Mouse (Mus musculus): ENCODE measurements at regions not wholly inside any gene's neighbourhood (a gene's known extent, or its start where the extent isn't known, plus 50 kb on each side); places are given as distances from the start of the nearest gene placed in this dataset.
"Not testable (repeated sequence)": the region's sequence is repeated elsewhere in the genome, so short reads cannot be mapped to it uniquely, and the experiment has no call there.

DNA sequence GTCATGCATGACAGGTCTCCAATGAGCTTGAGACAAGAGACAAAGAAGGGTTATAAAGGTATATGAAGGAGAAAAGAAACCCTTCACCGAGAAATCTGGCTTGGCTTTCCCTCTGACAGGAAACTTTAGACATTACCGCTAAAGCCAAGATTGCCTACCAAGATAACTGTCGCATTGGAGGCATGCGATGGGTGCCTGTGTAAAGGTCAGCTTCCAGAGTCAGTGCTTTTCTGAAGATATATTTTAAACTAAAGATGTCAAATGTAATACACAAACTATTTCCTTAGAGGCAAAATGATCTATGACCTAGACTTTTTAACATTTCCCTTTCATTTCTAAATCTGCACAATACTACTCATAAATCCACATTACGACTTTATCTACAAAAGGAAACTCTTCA, 135.6 kb downstream of the Akr1d1 start:
- 70% methylated on average over 5 of the region's 5 CpGs for WGBS
- ATAC-seq (ENCODE audit: low FRiP score) = no peak

DNA sequence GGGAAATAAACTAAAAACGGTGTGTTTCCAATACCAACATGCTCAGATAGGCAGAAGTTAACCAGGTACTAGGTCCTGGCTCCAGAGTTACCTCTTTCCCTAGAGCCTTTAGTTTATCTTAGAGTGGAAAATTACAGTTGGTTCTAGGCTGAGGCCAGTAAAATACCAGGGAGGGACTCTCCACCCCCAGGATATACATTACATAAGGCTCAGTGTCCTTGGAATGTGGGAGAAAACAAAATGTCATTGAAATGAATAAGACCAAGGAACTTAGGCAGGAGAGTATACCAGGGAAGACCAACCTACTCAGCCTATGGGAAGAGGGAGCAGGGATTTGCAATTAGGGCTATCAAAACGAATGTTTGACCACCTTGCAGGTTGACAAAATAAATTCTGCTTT, 139.4 kb downstream of the Akr1d1 start:
- Histone ChIP-seq H3K9ac (no peak overlapping the region), H3K27ac (no peak overlapping the region), H3K27me3 (no peaks in the 10 kb centered on the region), H3K4me3 (no peak overlapping the region), H3K36me3 (no peaks in the 10 kb centered on the region), H3K9me3 (no peaks in the 10 kb centered on the region), H3K4me1 (replicated peaks) (no peaks in the 10 kb centered on the region), H3K4me2 (no peak overlapping the region)
- WGBS = 52% methylated on average over 2 of the region's 2 CpGs
- no peak for ATAC-seq (ENCODE audit: low FRiP score)

More for the DNA sequence above, 135.6 kb downstream of the Akr1d1 start:
- no peaks in the 10 kb centered on the region for H3K4me1 ChIP-seq (replicated peaks)
- H3K4me2 ChIP-seq = no peak overlapping the region
- H3K9me3 ChIP-seq = no peaks in the 10 kb centered on the region
- H3K27ac ChIP-seq = no peak overlapping the region
- no peak overlapping the region for H3K4me3 ChIP-seq
- no peaks in the 10 kb centered on the region for H3K27me3 ChIP-seq
- no peak overlapping the region for H3K9ac ChIP-seq
- H3K36me3 ChIP-seq = no peaks in the 10 kb centered on the region

DNA sequence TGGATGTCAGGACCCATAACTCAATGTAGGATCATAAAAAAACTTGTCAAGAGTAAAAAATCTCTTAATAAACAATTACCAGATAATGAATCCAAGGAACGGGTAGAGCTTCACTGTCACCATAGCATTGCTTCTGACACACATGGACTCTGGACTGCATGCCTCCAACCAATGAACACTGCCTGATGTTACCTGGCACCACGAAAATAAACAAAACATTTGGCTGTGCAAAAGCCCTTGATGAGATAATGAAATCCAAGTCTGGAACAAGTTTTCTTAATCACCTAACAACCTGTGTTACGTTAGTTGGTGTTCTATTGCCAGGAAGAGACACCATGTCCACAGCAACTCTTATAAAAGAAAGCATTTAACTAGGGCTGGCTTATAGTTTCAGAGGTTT, 140.7 kb downstream of the Akr1d1 start:
- H3K36me3 ChIP-seq = no peaks in the 10 kb centered on the region
- no peak overlapping the region for H3K27ac ChIP-seq
- no peaks in the 10 kb centered on the region for H3K9me3 ChIP-seq
- H3K9ac ChIP-seq = no peak overlapping the region
- H3K4me2 ChIP-seq = no peak overlapping the region
- 88% methylated on average over 3 of the region's 3 CpGs for WGBS
- ATAC-seq (ENCODE audit: low FRiP score) = no peak
- no peak overlapping the region for H3K4me3 ChIP-seq
- no peaks in the 10 kb centered on the region for H3K27me3 ChIP-seq
- H3K4me1 ChIP-seq (replicated peaks) = no peaks in the 10 kb centered on the region

DNA sequence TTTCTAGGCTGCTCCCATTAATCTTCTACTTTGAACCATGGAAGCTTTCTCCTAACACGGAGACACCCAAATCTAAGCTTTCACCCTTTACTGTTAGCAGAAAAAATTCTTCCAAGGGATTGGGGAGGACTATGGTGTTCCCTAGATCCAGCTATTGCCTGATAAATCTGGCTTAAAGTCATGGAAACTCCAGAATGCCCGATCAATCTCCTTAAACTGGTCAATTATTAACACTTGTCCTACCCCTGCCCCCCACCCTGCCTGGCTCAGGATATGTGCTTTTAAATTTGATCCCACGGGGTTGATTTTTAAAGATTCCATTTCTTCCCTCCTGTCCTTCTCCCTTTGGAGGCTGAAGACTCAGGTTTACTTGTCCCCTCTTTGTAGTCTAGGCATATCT, 149.9 kb downstream of the Akr1d1 start:
- Histone ChIP-seq H3K27ac (no peak overlapping the region), H3K9me3 (no peaks in the 10 kb centered on the region), H3K4me3 (no peak overlapping the region), H3K9ac (no peak overlapping the region), H3K4me2 (no peak overlapping the region), H3K27me3 (no peaks in the 10 kb centered on the region), H3K4me1 (replicated peaks) (no peaks in the 10 kb centered on the region), H3K36me3 (no peaks in the 10 kb centered on the region)
- no peak for ATAC-seq (ENCODE audit: low FRiP score)
- WGBS = 66% methylated on average over 3 of the region's 3 CpGs

DNA sequence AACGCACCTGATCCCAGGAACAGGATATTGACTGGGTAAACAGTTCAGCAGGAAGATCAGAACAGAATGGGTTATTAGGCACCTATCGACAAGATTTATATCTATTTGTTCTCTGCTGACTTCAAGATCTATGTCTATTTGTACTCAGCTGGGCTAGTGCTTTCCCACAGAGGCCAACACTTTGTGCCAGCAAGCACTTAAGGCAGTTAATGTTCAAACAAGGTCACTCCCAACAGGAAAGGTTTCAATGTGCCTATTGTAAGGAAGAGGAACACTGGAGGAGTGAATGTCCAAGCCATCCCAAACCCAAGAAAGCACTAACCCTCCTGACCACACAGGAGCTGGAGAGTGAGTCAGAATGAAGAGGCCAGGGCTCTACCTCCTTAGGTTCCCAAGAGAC, 151.4 kb downstream of the Akr1d1 start:
- not testable (repeated sequence) for H3K4me2 ChIP-seq; ATAC-seq (ENCODE audit: low FRiP score); H3K9ac ChIP-seq; H3K27me3 ChIP-seq; H3K27ac ChIP-seq; H3K36me3 ChIP-seq; H3K4me3 ChIP-seq; H3K4me1 ChIP-seq (replicated peaks); H3K9me3 ChIP-seq
- WGBS = 86% methylated on average over 2 of the region's 2 CpGs

DNA sequence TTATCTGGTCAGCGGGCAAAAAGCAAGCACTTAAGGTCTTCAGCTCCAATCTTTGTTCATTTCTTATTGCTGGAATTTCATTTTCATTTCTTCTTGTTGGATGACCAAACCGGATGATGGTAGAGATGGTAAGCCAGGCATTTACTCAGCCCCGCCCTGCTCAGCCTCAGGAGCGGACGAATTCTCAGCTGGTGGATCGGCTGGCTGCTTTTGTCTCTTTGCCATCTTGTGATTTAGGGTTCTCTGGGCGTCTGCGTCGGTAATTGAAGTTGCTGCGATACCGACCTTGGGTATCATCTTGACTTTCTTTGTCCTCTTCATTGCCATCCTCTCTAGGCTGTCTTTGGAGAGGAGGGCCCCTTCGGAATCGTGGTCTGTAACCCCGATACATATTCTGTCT, 156.1 kb downstream of the Akr1d1 start:
- H3K36me3 ChIP-seq = no peaks in the 10 kb centered on the region
- no peaks in the 10 kb centered on the region for H3K4me1 ChIP-seq (replicated peaks)
- H3K9me3 ChIP-seq = no peaks in the 10 kb centered on the region
- WGBS = 98% methylated on average over 14 of the region's 14 CpGs
- no peak for ATAC-seq (ENCODE audit: low FRiP score)
- H3K4me2 ChIP-seq = no peak overlapping the region
- no peak overlapping the region for H3K9ac ChIP-seq
- no peak overlapping the region for H3K4me3 ChIP-seq
- H3K27ac ChIP-seq = no peak overlapping the region
- no peaks in the 10 kb centered on the region for H3K27me3 ChIP-seq

DNA sequence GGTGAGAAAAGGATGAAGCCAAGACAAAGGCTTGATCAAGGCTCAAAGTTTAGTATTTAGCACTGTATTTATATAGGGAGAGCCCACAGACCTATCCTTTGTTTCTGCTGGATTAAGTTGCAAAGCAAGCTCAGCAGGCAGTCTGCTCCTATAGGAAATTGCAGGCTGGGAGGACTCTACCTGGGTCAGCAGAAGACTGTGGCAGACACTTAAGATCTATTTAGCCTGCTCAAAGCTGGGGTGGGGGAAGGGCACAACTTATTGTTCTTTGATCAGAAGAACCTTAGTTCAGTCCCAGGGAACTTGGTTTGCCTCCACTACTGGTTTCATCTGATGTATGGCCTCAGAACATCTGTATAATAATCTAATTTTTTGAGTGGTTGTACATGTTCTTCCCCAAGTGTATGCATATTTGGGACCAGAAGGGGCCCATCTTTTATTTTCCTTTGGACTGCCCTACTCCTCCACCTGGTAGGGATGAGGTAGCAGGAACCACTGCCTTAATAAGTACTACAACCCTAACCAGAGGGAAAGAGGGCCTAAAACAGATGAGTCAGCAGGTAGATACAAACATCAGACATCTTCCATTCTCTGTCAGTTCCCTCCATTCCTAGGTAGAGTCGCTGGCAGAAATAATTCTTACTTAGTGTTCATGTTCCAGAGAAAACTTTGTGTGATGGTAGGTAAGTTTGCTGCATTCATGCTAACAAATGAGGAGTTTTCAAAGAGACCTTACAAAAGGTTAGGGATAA, 159.1 kb downstream of the Akr1d1 start:
- no peak for ATAC-seq (ENCODE audit: low FRiP score)
- no peak overlapping the region for H3K27ac ChIP-seq
- H3K9me3 ChIP-seq = no peaks in the 10 kb centered on the region
- no peak overlapping the region for H3K4me3 ChIP-seq
- no peaks in the 10 kb centered on the region for H3K4me1 ChIP-seq (replicated peaks)
- WGBS = 39% methylated on average over 1 of the region's 1 CpGs
- H3K9ac ChIP-seq = no peak overlapping the region
- no peaks in the 10 kb centered on the region for H3K36me3 ChIP-seq
- H3K27me3 ChIP-seq = no peaks in the 10 kb centered on the region
- no peak overlapping the region for H3K4me2 ChIP-seq

DNA sequence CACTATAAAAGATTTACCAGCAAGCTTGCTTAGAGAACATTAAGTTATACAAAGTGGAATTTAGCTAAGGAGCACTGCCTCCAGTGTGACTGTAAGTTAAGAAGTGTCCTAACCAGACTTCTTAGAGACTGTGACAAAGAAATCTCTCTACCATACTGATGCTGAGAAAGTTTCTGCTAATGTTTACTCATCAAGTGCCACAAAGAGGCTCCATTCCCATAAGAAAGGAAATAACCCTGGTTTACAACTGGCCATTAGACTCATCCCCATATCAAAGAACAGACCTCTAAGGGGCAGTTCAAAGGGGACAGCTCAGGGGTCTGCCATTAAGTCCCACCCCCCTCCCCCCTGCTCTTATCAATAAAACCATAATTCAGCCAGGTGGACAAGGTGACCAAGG, 159.7 kb downstream of the Akr1d1 start:
- Histone ChIP-seq H3K4me2 (no peak overlapping the region), H3K27ac (no peak overlapping the region), H3K9ac (no peak overlapping the region), H3K36me3 (no peaks in the 10 kb centered on the region), H3K27me3 (no peaks in the 10 kb centered on the region), H3K4me3 (no peak overlapping the region), H3K9me3 (no peaks in the 10 kb centered on the region), H3K4me1 (replicated peaks) (no peaks in the 10 kb centered on the region)
- ATAC-seq (ENCODE audit: low FRiP score) = no peak

DNA sequence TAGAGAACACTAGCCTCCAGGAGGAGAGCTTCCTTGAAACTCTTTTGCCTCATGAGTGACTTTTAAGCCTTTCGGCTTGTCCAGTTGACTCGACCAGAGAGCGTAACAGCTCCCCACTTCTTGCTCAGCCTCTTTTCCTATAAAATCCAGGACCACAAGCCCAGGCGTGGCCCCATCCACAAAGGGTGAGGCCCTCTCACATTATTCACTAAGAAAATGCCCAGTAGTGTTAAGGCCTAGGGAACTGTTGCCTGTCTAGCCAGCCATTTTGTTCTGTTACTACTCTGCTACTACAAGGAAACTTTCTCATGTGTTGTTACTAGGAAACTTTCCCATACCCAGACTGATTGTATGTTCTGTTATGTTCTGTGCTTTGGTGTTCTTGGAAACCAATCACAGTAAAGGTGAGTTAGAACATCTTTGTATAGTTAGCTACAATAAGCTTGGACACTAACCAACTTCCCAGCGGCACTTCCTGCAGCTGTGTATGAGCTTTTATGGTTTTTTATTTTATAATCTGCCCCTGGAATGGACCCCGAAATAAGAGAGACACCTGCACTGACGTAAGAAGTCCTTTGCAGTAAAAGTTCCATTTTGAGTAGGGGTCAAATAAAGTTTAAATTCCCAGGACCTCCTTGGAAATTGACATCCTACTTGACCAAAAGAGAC, 162.1 kb downstream of the Akr1d1 start:
- Histone ChIP-seq H3K9ac (no peak overlapping the region), H3K4me2 (no peak overlapping the region), H3K36me3 (no peaks in the 10 kb centered on the region), H3K4me3 (no peak overlapping the region), H3K9me3 (no peaks in the 10 kb centered on the region), H3K27me3 (no peaks in the 10 kb centered on the region), H3K27ac (no peak overlapping the region), H3K4me1 (replicated peaks) (no peaks in the 10 kb centered on the region)
- WGBS = 95% methylated on average over 7 of the region's 7 CpGs
- ATAC-seq (ENCODE audit: low FRiP score) = no peak

DNA sequence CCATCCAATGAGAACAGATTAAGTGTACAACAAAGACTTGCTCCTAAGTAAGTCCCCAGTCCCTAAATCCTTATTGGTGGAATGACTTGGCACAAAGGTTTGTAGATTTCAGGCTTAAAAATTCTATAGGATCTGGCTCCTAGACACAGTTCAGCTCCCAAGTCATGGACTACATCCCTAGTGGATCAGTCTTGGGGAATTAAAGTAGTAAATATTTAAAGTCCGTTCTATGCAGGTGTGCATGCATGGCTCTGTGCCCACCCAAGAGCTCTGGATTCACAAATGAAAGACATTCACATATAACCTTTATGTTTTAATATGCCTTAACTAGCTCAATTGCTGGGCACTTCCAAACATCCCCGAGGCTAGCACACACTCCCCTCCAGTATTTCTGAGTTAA, 162.8 kb downstream of the Akr1d1 start:
- Histone ChIP-seq H3K4me1 (replicated peaks) (no peaks in the 10 kb centered on the region), H3K27me3 (no peaks in the 10 kb centered on the region), H3K4me3 (no peak overlapping the region), H3K4me2 (no peak overlapping the region), H3K9ac (no peak overlapping the region), H3K27ac (no peak overlapping the region), H3K9me3 (no peaks in the 10 kb centered on the region), H3K36me3 (no peaks in the 10 kb centered on the region)
- ATAC-seq (ENCODE audit: low FRiP score) = no peak
- WGBS = 93% methylated on average over 2 of the region's 2 CpGs

DNA sequence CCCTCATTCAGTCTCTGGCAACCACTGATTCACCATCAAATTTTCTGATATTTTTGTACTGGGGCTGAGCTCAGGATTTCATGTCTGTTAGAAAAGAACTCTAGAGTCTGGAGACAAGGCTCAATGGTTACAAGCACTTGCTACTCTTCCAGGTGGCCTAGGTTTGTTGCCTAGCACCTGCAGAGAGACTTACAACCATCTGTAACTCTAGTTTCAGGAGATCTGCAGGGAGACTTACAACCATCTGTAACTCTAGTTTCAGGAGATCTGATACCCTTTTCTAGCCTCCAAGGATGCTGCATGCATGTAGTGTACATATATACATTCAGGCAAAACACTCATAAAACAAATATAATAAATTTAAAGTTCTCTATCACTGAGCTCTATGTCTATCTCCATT, 166.1 kb downstream of the Akr1d1 start:
- ATAC-seq (ENCODE audit: low FRiP score) = no peak
- no peaks in the 10 kb centered on the region for H3K4me1 ChIP-seq (replicated peaks)

DNA sequence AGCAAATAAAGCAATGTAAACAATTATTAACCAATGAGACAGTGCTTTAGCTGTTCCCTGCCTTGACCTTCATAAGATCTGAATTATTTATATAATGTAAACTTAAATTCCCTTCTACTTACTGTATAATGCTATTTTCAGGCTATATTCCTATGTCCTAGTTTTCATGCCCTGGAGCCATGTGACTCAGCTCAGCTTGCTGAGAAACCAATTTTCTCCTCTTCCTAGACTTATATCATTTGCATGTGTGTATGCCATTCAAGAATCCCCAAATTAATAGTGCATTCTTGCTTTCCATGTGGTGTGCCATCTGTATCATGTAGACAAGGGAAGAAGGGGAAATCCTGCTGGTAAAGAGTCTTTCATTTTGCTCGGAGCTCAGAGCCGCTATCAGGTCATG, 166.7 kb upstream of the Trim24 start:
- H3K4me1 ChIP-seq (replicated peaks) = no peaks in the 10 kb centered on the region
- no peak overlapping the region for H3K4me3 ChIP-seq
- H3K27me3 ChIP-seq = no peaks in the 10 kb centered on the region
- no peak for ATAC-seq (ENCODE audit: low FRiP score)
- H3K9ac ChIP-seq = no peak overlapping the region
- 0 out of 2 replicates have a peak, but pooled peaks cover 11% of the 10 kb centered on the region for H3K9me3 ChIP-seq
- no peak overlapping the region for H3K4me2 ChIP-seq
- 84% methylated on average over 2 of the region's 2 CpGs for WGBS
- H3K27ac ChIP-seq = no peak overlapping the region
- no peaks in the 10 kb centered on the region for H3K36me3 ChIP-seq

More for the DNA sequence above, 166.1 kb downstream of the Akr1d1 start:
- Histone ChIP-seq H3K9me3 (no peaks in the 10 kb centered on the region), H3K36me3 (no peaks in the 10 kb centered on the region), H3K27me3 (no peaks in the 10 kb centered on the region), H3K4me2 (no peak overlapping the region), H3K9ac (no peak overlapping the region), H3K4me3 (no peak overlapping the region), H3K27ac (no peak overlapping the region)

DNA sequence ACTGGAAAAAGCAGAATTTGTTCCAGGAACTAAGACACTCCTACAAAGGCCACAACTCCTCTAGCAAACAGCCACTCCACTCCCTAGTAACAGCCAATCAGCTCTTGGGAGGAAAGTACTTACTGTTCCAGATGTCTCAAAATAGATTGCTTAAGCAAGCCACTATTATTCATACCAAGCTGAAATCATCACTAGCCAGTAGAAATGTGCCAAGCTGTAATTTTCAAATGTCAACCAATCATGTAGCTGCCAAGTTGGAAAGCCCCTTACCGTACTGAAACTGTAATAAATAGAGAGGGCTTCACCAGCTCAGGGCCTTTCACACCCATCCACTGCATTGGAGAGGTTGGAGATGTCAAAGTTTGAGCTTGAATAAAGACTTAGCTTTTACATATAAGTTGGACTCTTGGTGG, 164.9 kb upstream of the Trim24 start:
- Histone ChIP-seq H3K27ac (no peak overlapping the region), H3K36me3 (no peaks in the 10 kb centered on the region), H3K27me3 (no peaks in the 10 kb centered on the region), H3K9me3 (0 out of 2 replicates have a peak, but pooled peaks cover 11% of the 10 kb centered on the region), H3K9ac (no peak overlapping the region), H3K4me3 (no peak overlapping the region), H3K4me1 (replicated peaks) (no peaks in the 10 kb centered on the region), H3K4me2 (no peak overlapping the region)
- no peak for ATAC-seq (ENCODE audit: low FRiP score)
- WGBS = 86% methylated on average over 1 of the region's 1 CpGs
